In genomic region chr17:44776738-44777270, GRCm38 (mm10) we compare ENCODE assay signal across 7 mouse cellular contexts. TPM values are rescaled to one million over a fixed set of nuclear protein-coding genes. Genes with fewer than 3 reads are reported as not detected.
DNase-seq lines count a peak whose midpoint lies in the region; ATAC-seq lines count a peak whose summit lies in the region.

Gene Supt3, plus strand, starts transcription at chr17:44777152.

- no peaks in the 10 kb centered on the region for H3K27me3 ChIP-seq in embryonic facial prominence, embryonic 11.5 days (ENCODE audit: control insufficient read depth, insufficient read depth, low read length)
- H3K27me3 ChIP-seq in limb, embryonic 11.5 days (ENCODE audit: control insufficient read depth, insufficient read depth, low read length): no peaks in the 10 kb centered on the region
- H3K27me3 ChIP-seq in midbrain, embryonic 14.5 days (ENCODE audit: control insufficient read depth, insufficient read depth, low read length): no peaks in the 10 kb centered on the region

- no peaks in the 10 kb centered on the region for H3K9me3 ChIP-seq in embryonic facial prominence, embryonic 11.5 days (replicated peaks; ENCODE audit: control insufficient read depth, low read length)
- no peaks in the 10 kb centered on the region for H3K9me3 ChIP-seq in limb, embryonic 11.5 days (ENCODE audit: control insufficient read depth, low read length)
- H3K9me3 ChIP-seq in midbrain, embryonic 14.5 days (ENCODE audit: control insufficient read depth, low read length): no peaks in the 10 kb centered on the region

- WGBS in embryonic facial prominence, embryonic 11.5 days: 0% methylated on average over 37 of the region's 40 CpGs
- WGBS in limb, embryonic 11.5 days: under 1% methylated on average over 37 of the region's 40 CpGs
- WGBS in midbrain, embryonic 14.5 days: under 1% methylated on average over 34 of the region's 40 CpGs

- peak within 1 kb of the TSS; percentile 93 for H3K9ac ChIP-seq in embryonic facial prominence, embryonic 11.5 days (replicated peaks; ENCODE audit: low read length)
- peak within 1 kb of the TSS; percentile 86 for H3K9ac ChIP-seq in limb, embryonic 11.5 days (ENCODE audit: low read length)
- peak within 1 kb of the TSS; percentile 91 for H3K9ac ChIP-seq in midbrain, embryonic 14.5 days (replicated peaks; ENCODE audit: low read length)

- no peaks in the 10 kb centered on the region for H3K36me3 ChIP-seq in embryonic facial prominence, embryonic 11.5 days (replicated peaks; ENCODE audit: control insufficient read depth, insufficient read depth, low read depth, low read length)
- H3K36me3 ChIP-seq in limb, embryonic 11.5 days (ENCODE audit: control insufficient read depth, insufficient read depth, low read length): no peaks in the 10 kb centered on the region
- H3K36me3 ChIP-seq in midbrain, embryonic 14.5 days (ENCODE audit: control insufficient read depth, insufficient read depth, low read length): no peaks in the 10 kb centered on the region

- peak within 1 kb of the TSS; percentile 54 for H3K4me2 ChIP-seq in embryonic facial prominence, embryonic 11.5 days (ENCODE audit: low read depth, low read length)
- H3K4me2 ChIP-seq in limb, embryonic 11.5 days (ENCODE audit: low read depth, severe bottlenecking): peak within 1 kb of the TSS; percentile 57
- peak within 1 kb of the TSS; percentile 68 for H3K4me2 ChIP-seq in midbrain, embryonic 14.5 days (ENCODE audit: low read length)

- no peaks in the 10 kb centered on the region for H3K4me1 ChIP-seq in embryonic facial prominence, embryonic 11.5 days (ENCODE audit: control insufficient read depth, insufficient read depth, low read length)
- peaks cover 7% of the 10 kb centered on the region; the same call in 1 of the 2 replicates for H3K4me1 ChIP-seq in limb, embryonic 11.5 days (ENCODE audit: control insufficient read depth, insufficient read depth, low read length)
- H3K4me1 ChIP-seq in midbrain, embryonic 14.5 days (ENCODE audit: control insufficient read depth, insufficient read depth, low read length): peaks cover 6% of the 10 kb centered on the region; the same call in 1 of the 2 replicates

- peak; percentile 97 for ATAC-seq in embryonic facial prominence, embryonic 11.5 days (replicated peaks; ENCODE audit: insufficient number of reproducible peaks, low FRiP score, low TSS enrichment, low read depth)
- ATAC-seq in limb, embryonic 11.5 days (ENCODE audit: insufficient number of reproducible peaks, low FRiP score, low TSS enrichment, low read depth): peak; percentile 95
- peak; percentile 96 for ATAC-seq in midbrain, embryonic 14.5 days (ENCODE audit: low FRiP score, low TSS enrichment)

- DNase-seq in adrenal gland, postnatal 14 days: peak; percentile 98
- peak; percentile 96 for DNase-seq in embryonic facial prominence, embryonic 11.5 days (ENCODE audit: low spot score)
- peak; percentile 99 for DNase-seq in heart, adult 11 months
- DNase-seq in kidney, adult 18-20 months: peak; percentile 97
- peak; percentile 97 for DNase-seq in limb, embryonic 11.5 days (ENCODE audit: low spot score)
- peak; percentile 99 for DNase-seq in midbrain, embryonic 14.5 days
- DNase-seq in spleen, adult 18-20 months: peak; percentile 92 to 98

- H3K4me3 ChIP-seq in embryonic facial prominence, embryonic 11.5 days (ENCODE audit: low read depth, low read length): peak within 1 kb of the TSS; percentile 73
- H3K4me3 ChIP-seq in limb, embryonic 11.5 days (ENCODE audit: low read depth, low read length): peak within 1 kb of the TSS; percentile 66
- peak within 1 kb of the TSS; percentile 88 for H3K4me3 ChIP-seq in midbrain, embryonic 14.5 days (replicated peaks; ENCODE audit: low read depth, low read length)

- peak within 1 kb of the TSS; percentile 80 for H3K27ac ChIP-seq in embryonic facial prominence, embryonic 11.5 days (replicated peaks; ENCODE audit: low read depth, low read length)
- peak within 1 kb of the TSS; percentile 81 for H3K27ac ChIP-seq in limb, embryonic 11.5 days (replicated peaks; ENCODE audit: low read depth, low read length)
- H3K27ac ChIP-seq in midbrain, embryonic 14.5 days (replicated peaks; ENCODE audit: low read depth, low read length): peak within 1 kb of the TSS; percentile 88

RNA-seq across cellular contexts. Expression of gene Supt3, which starts in this region (rescaled TPM):
- 20.7 and 22.3 TPM in 2 replicates for total RNA-seq in adrenal gland, postnatal 14 days (2021)
- 32.1 and 33.2 TPM in 2 replicates for polyA plus RNA-seq in embryonic facial prominence, embryonic 11.5 days (2014; fragmentation: Nextera tagmentation; extraction: Ambion mirVana)
- polyA plus RNA-seq in limb, embryonic 11.5 days (2014; fragmentation: Nextera tagmentation; extraction: Ambion mirVana): 25.5 and 27.0 TPM in 2 replicates
- 19.9 and 21.9 TPM in 2 replicates for polyA plus RNA-seq in midbrain, embryonic 14.5 days (2014; fragmentation: Nextera tagmentation; extraction: Ambion mirVana)

Comparison
In these comparisons a context has a peak if more than half of its experiments do, and no peak if none do; other contexts are left out.
1. Peak in every context shown above with its lines: DNase-seq, ATAC-seq, H3K4me3 ChIP-seq and H3K27ac ChIP-seq.